ENCODE assay signal across 17 mouse cellular contexts in the genomic region with DNA sequence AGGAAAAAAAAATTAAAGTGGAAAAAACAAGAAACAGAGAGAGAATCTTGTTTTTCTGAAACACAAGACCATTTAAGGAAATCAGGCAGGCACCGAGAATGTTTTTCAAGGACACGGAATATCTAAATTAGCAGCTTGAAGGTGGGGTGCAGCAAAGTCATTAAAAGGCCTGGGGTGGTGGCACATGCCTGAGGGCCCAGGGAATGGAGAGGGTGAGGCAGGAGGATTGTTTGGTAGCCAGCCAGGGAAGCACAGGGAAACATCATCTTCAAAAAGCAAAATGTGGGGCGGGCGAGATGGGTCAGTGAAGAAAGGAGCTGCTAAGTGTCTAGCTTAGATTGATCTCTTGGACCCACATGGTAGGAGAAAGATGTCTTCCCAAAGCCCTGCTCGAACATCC. TPM values are rescaled to one million over a fixed set of nuclear protein-coding genes. Genes with fewer than 3 reads are reported as not detected.
DNase-seq lines count a peak whose midpoint lies in the region; ATAC-seq and TF ChIP-seq lines count a peak whose summit lies in the region.
"Had no signal": no experiment of that assay in that cellular context is flagged by ENCODE, and none has a peak within 500 bp of the region (broad histone marks: within the 10 kb centered on the region; RNA-seq: fewer than 3 reads in every experiment).

No protein-coding gene starts in this region.

- peaks cover 87% of the 10 kb centered on the region for H3K36me3 ChIP-seq in embryonic facial prominence, embryonic 13.5 days
- peaks cover 95% of the 10 kb centered on the region for H3K36me3 ChIP-seq in embryonic facial prominence, embryonic 10.5 days (replicated peaks)
- peaks cover 53% of the 10 kb centered on the region for H3K36me3 ChIP-seq in heart, postnatal 0 days (replicated peaks; ENCODE audit: control insufficient read depth, insufficient read depth, low read length)
- H3K36me3 ChIP-seq in small intestine, adult 2 months (ENCODE audit: control insufficient read depth, insufficient read depth, low read length), result no peaks in the 10 kb centered on the region
- H3K36me3 ChIP-seq: neural tube, embryonic 13.5 days had no signal

- no peak for TF ChIP-seq EP300 in heart, postnatal 0 days (IDR thresholded peaks at IDR 0.05; ENCODE audit: low read depth)

- no peak for TF ChIP-seq CTCF in heart, postnatal 0 days (IDR thresholded peaks at IDR 0.05; ENCODE audit: low read depth)
- no peak for TF ChIP-seq CTCF in small intestine, adult 2 months (IDR thresholded peaks at IDR 0.05; ENCODE audit: extremely low read depth, insufficient read length, insufficient replicate concordance, low read depth, low read length)

- H3K9me3 ChIP-seq in embryonic facial prominence, embryonic 13.5 days, result no peaks in the 10 kb centered on the region
- H3K9me3 ChIP-seq in embryonic facial prominence, embryonic 10.5 days, result no peaks in the 10 kb centered on the region
- no peaks in the 10 kb centered on the region for H3K9me3 ChIP-seq in heart, postnatal 0 days (replicated peaks; ENCODE audit: control insufficient read depth, low read length)
- H3K9me3 ChIP-seq: megakaryocyte, embryonic 14.5 days; neural tube, embryonic 13.5 days had no signal

- ATAC-seq in embryonic facial prominence, embryonic 13.5 days (ENCODE audit: insufficient number of reproducible peaks, insufficient read depth, low FRiP score, low TSS enrichment, low read depth), result no peak
- ATAC-seq in heart, postnatal 0 days (ENCODE audit: insufficient read depth, low read depth), result no peak
- ATAC-seq in activated CD4-positive, CD25-positive, alpha-beta regulatory T cell, adult 4 months, result no peak

- H3K27me3 ChIP-seq in embryonic facial prominence, embryonic 13.5 days, result no peaks in the 10 kb centered on the region
- H3K27me3 ChIP-seq in embryonic facial prominence, embryonic 10.5 days (replicated peaks; ENCODE audit: low read depth, poor library complexity, severe bottlenecking), result no peaks in the 10 kb centered on the region
- no peaks in the 10 kb centered on the region for H3K27me3 ChIP-seq in heart, postnatal 0 days (ENCODE audit: control insufficient read depth, insufficient read depth, low read length)
- no peaks in the 10 kb centered on the region for H3K27me3 ChIP-seq in small intestine, adult 2 months (ENCODE audit: control insufficient read depth, insufficient read depth, low read length)
- H3K27me3 ChIP-seq: CH12.LX; neural tube, embryonic 13.5 days had no signal

- H3K4me1 ChIP-seq in embryonic facial prominence, embryonic 13.5 days, result peaks cover 31% of the 10 kb centered on the region
- peaks cover 10% of the 10 kb centered on the region for H3K4me1 ChIP-seq in embryonic facial prominence, embryonic 10.5 days
- peaks cover 26% of the 10 kb centered on the region for H3K4me1 ChIP-seq in heart, postnatal 0 days (ENCODE audit: control insufficient read depth, insufficient read depth)
- peaks cover 2% of the 10 kb centered on the region for H3K4me1 ChIP-seq in small intestine, adult 2 months (ENCODE audit: control insufficient read depth, insufficient read depth, insufficient read length, low read length)

- peak overlapping the region; percentile 19 for H3K27ac ChIP-seq in embryonic facial prominence, embryonic 13.5 days
- no peak overlapping the region for H3K27ac ChIP-seq in embryonic facial prominence, embryonic 10.5 days (replicated peaks)
- peak overlapping the region; percentile 65 for H3K27ac ChIP-seq in heart, postnatal 0 days (ENCODE audit: low read depth)
- peak overlapping the region; percentile 12; the same call in 1 of the 2 replicates for H3K27ac ChIP-seq in small intestine, adult 2 months (ENCODE audit: insufficient read depth, low read depth, low read length)
- H3K27ac ChIP-seq: hindbrain, postnatal 0 days; kidney, postnatal 0 days; neural tube, embryonic 13.5 days had no signal

- no peak overlapping the region for H3K4me3 ChIP-seq in embryonic facial prominence, embryonic 13.5 days
- H3K4me3 ChIP-seq in embryonic facial prominence, embryonic 10.5 days, result no peak overlapping the region
- no peak overlapping the region for H3K4me3 ChIP-seq in heart, postnatal 0 days (ENCODE audit: low read depth, low read length)
- H3K4me3 ChIP-seq in small intestine, adult 2 months (ENCODE audit: low read depth, low read length), result no peak overlapping the region
- H3K4me3 ChIP-seq: megakaryocyte, embryonic 14.5 days; neural tube, embryonic 13.5 days had no signal

- no peak for TF ChIP-seq POLR2A in small intestine, adult 2 months (IDR thresholded peaks at IDR 0.05; ENCODE audit: low read depth, low read length)

- H3K4me2 ChIP-seq in embryonic facial prominence, embryonic 13.5 days, result no peak overlapping the region
- no peak overlapping the region for H3K4me2 ChIP-seq in heart, postnatal 0 days (ENCODE audit: low read depth, low read length)
- H3K4me2 ChIP-seq: heart, embryonic 11.5 days had no signal

- DNase-seq in embryonic facial prominence, embryonic 10.5 days (ENCODE audit: low spot score), result no peak
- DNase-seq in heart, postnatal 0 days (ENCODE audit: low spot score), result no peak
- no peak for DNase-seq in heart, adult 11 months
- DNase-seq in ovary, adult 18-20 months (ENCODE audit: low spot score), result peak; percentile 58
- DNase-seq in ovary, postnatal 14 days (ENCODE audit: low spot score), result no peak
- DNase-seq: adrenal gland, adult 8-10 months had no signal

- H3K9ac ChIP-seq in embryonic facial prominence, embryonic 13.5 days, result no peak overlapping the region
- H3K9ac ChIP-seq in heart, postnatal 0 days (replicated peaks; ENCODE audit: low read depth, low read length), result no peak overlapping the region
- H3K9ac ChIP-seq: neural tube, embryonic 13.5 days had no signal

- 73% methylated on average over 5 of the region's 5 CpGs for WGBS in embryonic facial prominence, embryonic 13.5 days
- WGBS in embryonic facial prominence, embryonic 10.5 days, result 86% methylated on average over 5 of the region's 5 CpGs
- WGBS in heart, postnatal 0 days, result 64% methylated on average over 5 of the region's 5 CpGs
- 74% methylated on average over 5 of the region's 5 CpGs for WGBS in small intestine, adult 2 months

RNA-seq across cellular contexts. Expression of a gene that starts 10.9 kb away (rescaled TPM):
- polyA plus RNA-seq in embryonic facial prominence, embryonic 13.5 days (2015; fragmentation: Nextera tagmentation; extraction: Ambion mirVana), result 20.8 and 22.6 TPM in 2 replicates
- 15.3 and 17.8 TPM in 2 replicates for polyA plus RNA-seq in embryonic facial prominence, embryonic 10.5 days (2016; fragmentation: Nextera tagmentation; extraction: Ambion mirVana)
- 78.5 and 92.4 TPM in 2 replicates for total RNA-seq in heart, postnatal 0 days (2014; rRNA removed; ENCODE audit: low replicate concordance)
- 10.3 and 10.9 TPM in 2 replicates for polyA plus RNA-seq in heart, postnatal 0 days (2015; fragmentation: Nextera tagmentation; extraction: Ambion mirVana)
- 23.0 and 24.8 TPM in 2 replicates for polyA plus RNA-seq in small intestine, adult 2 months (2012; rRNA removed)
- polyA plus RNA-seq in activated CD4-positive, CD25-positive, alpha-beta regulatory T cell, adult 4 months (2017; shearing (Covaris generic)), result not detected

RNA-seq across cellular contexts. Expression of a gene that starts 27.6 kb away (rescaled TPM):
- polyA plus RNA-seq in embryonic facial prominence, embryonic 13.5 days (2015; fragmentation: Nextera tagmentation; extraction: Ambion mirVana), result 105 and 111 TPM in 2 replicates
- 187 TPM in 2 replicates for polyA plus RNA-seq in embryonic facial prominence, embryonic 10.5 days (2016; fragmentation: Nextera tagmentation; extraction: Ambion mirVana)
- total RNA-seq in heart, postnatal 0 days (2014; rRNA removed; ENCODE audit: low replicate concordance), result 22.3 and 76.0 TPM in 2 replicates
- 35.2 and 40.3 TPM in 2 replicates for polyA plus RNA-seq in heart, postnatal 0 days (2015; fragmentation: Nextera tagmentation; extraction: Ambion mirVana)
- polyA plus RNA-seq in small intestine, adult 2 months (2012; rRNA removed), result 11.0 and 22.6 TPM in 2 replicates
- 10 to 100 TPM; 18.7 to 25.8 TPM for polyA plus RNA-seq in activated CD4-positive, CD25-positive, alpha-beta regulatory T cell, adult 4 months (2017; shearing (Covaris generic))

RNA-seq across cellular contexts. Expression of a gene that starts 47.7 kb away (rescaled TPM):
- polyA plus RNA-seq in embryonic facial prominence, embryonic 13.5 days (2015; fragmentation: Nextera tagmentation; extraction: Ambion mirVana), result 0.74 and 1.1 TPM in 2 replicates
- polyA plus RNA-seq in embryonic facial prominence, embryonic 10.5 days (2016; fragmentation: Nextera tagmentation; extraction: Ambion mirVana), result 0.48 and 0.52 TPM in 2 replicates
- total RNA-seq in heart, postnatal 0 days (2014; rRNA removed; ENCODE audit: low replicate concordance), result not detected in 2 replicates
- polyA plus RNA-seq in heart, postnatal 0 days (2015; fragmentation: Nextera tagmentation; extraction: Ambion mirVana), result 0.55 and 0.69 TPM in 2 replicates
- polyA plus RNA-seq in small intestine, adult 2 months (2012; rRNA removed), result 10.2 and 12.3 TPM in 2 replicates
- not detected for polyA plus RNA-seq in activated CD4-positive, CD25-positive, alpha-beta regulatory T cell, adult 4 months (2017; shearing (Covaris generic))
- total RNA-seq: CH12.LX; hindbrain, postnatal 0 days had no signal
- polyA plus RNA-seq: cerebellum, adult 2 months; cortical plate, adult 2 months had no signal

Comparison
In these comparisons a context has a peak if more than half of its experiments do, and no peak if none do; other contexts are left out.
1. RNA of a gene that starts 10.9 kb away (polyA plus RNA-seq): 23.0 to 24.8 TPM in small intestine, adult 2 months, 20.8 to 22.6 TPM in embryonic facial prominence, embryonic 13.5 days, 15.3 to 17.8 TPM in embryonic facial prominence, embryonic 10.5 days and 10.3 to 10.9 TPM in heart, postnatal 0 days; not detected in activated CD4-positive, CD25-positive, alpha-beta regulatory T cell, adult 4 months; every median in the first group is over 10 times any median in the second.